Mouse (Mus musculus) lung, embryonic 15.5 days (tissue): ENCODE measurements around the gene Acot4. TPM values are rescaled to one million over a fixed set of nuclear protein-coding genes. Genes with fewer than 3 reads are reported as not detected.
"Not testable (repeated sequence)": the region's sequence is repeated elsewhere in the genome, so short reads cannot be mapped to it uniquely, and the experiment has no call there.

Experiments used
- ATAC-seq: fragments of 200-750 bp; cut with Nextera tagmentation; 2 replicates; pipeline ENCODE4 v1.8.0; 2017; ENCODE audit warnings: moderate number of reproducible peaks, borderline replicate concordance; ENCODE audit not compliant: low FRiP score, low TSS enrichment; ENCODE audit errors: extremely low read depth
- H3K27ac ChIP-seq: fragments of 300-500 bp; sonication (generic); 2 replicates; pipeline ENCODE4 v1.5.1; 2015; ENCODE audit warnings: moderate library complexity, mild to moderate bottlenecking, inconsistent platforms
- H3K27me3 ChIP-seq: fragments of 300-500 bp; sonication (generic); 2 replicates; pipeline ENCODE4 v1.6.1; 2015; ENCODE audit warnings: inconsistent platforms
- H3K36me3 ChIP-seq: fragments of 300-500 bp; sonication (generic); 2 replicates; pipeline ENCODE4 v1.6.1; 2015; ENCODE audit warnings: inconsistent platforms
- H3K4me1 ChIP-seq: fragments of 300-500 bp; sonication (generic); 2 replicates; pipeline ENCODE4 v1.6.1; 2015; ENCODE audit warnings: inconsistent platforms
- H3K4me2 ChIP-seq: fragments of 300-500 bp; sonication (generic); 2 replicates; pipeline ENCODE4 v1.6.1; 2015; ENCODE audit warnings: inconsistent platforms, mild to moderate bottlenecking, moderate library complexity
- H3K4me3 ChIP-seq: fragments of 300-500 bp; sonication (generic); 2 replicates; pipeline ENCODE4 v1.5.1; 2015; ENCODE audit warnings: mild to moderate bottlenecking, inconsistent platforms
- H3K9ac ChIP-seq: fragments of 300-500 bp; sonication (generic); 2 replicates; pipeline ENCODE4 v1.6.1; 2015; ENCODE audit warnings: inconsistent platforms
- H3K9me3 ChIP-seq: fragments of 300-500 bp; sonication (generic); 2 replicates; pipeline ENCODE4 v1.6.1; 2016; ENCODE audit warnings: inconsistent platforms
- WGBS: fragments of 180-500 bp; shearing (Covaris S2); methylation state at CpG from one replicate; pipeline ENCODE4 v1.1.7; 2015; 5-methylcytosine and 5-hydroxymethylcytosine counted together
- polyA plus RNA-seq: library from polyadenylated mRNA; unstranded; fragments of >200 nt; fragmentation: Nextera tagmentation; extraction: Ambion mirVana; gene quantifications from 2 replicates; pipeline ENCODE4 v1.2.1, GENCODE M21; 2015

Gene Acot4
- polyA plus RNA-seq, 1 experiment from 2014 or later = 0.44 TPM

- H3K27ac ChIP-seq = peak overlapping the region; percentile 7; the same call in 1 of the 2 replicates
- WGBS = 58% methylated on average over 3 of the region's 3 CpGs
- 0 out of 2 replicates have a peak, but pooled peaks cover 2% of the 10 kb centered on the region for H3K36me3 ChIP-seq
- H3K4me1 ChIP-seq = peaks cover 25% of the 10 kb centered on the region
- H3K9ac ChIP-seq = 0 out of 2 replicates have a peak overlapping the region, but pooled peaks have one; percentile 43
- peak overlapping the region; percentile 52 for H3K4me3 ChIP-seq
- no peak for ATAC-seq
- H3K27me3 ChIP-seq = no peaks in the 10 kb centered on the region
- H3K4me2 ChIP-seq = peak overlapping the region; percentile 64
- no peaks in the 10 kb centered on the region for H3K9me3 ChIP-seq
Observed at GRCm38 (mm10) chr12:84010201-84010600, 28.0 kb upstream of the Acot4 start.

- no peak overlapping the region for H3K9ac ChIP-seq
- peaks cover 25% of the 10 kb centered on the region for H3K4me1 ChIP-seq
- peak; percentile 57; the same call in 1 of the 2 replicates for ATAC-seq
- no peaks in the 10 kb centered on the region for H3K27me3 ChIP-seq
- H3K27ac ChIP-seq = peak overlapping the region; percentile 63
- H3K36me3 ChIP-seq = 0 out of 2 replicates have a peak, but pooled peaks cover 5% of the 10 kb centered on the region
- peak overlapping the region; percentile 52 for H3K4me3 ChIP-seq
- H3K9me3 ChIP-seq = no peaks in the 10 kb centered on the region
- peak overlapping the region; percentile 64 for H3K4me2 ChIP-seq
- WGBS = 30% methylated on average over 12 of the region's 12 CpGs
Observed at GRCm38 (mm10) chr12:84011251-84012040, 26.7 kb upstream of the Acot4 start.

DNA sequence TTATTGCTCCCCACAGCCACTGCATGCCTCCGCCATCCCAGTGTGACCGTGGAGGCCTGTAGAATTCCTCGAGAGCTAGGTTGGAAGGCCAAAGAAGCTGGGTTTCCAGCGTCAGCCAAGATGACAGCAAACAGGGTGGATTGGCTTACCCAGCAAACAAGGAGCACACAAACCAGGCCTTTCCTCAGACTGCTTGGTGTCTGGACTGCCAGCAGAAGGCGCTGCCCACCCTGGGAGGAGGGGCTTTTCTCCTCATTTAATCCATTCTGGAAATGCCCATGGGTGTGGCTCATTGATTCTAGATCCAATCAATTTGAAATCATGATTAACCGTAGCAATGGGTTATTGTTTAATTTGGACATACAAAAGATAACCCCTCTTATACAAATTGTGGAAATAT lies 25.0 kb upstream of the Acot4 start:
- no peak overlapping the region for H3K27ac ChIP-seq
- no peak overlapping the region for H3K9ac ChIP-seq
- peaks cover 25% of the 10 kb centered on the region for H3K4me1 ChIP-seq
- WGBS = 67% methylated on average over 6 of the region's 6 CpGs
- H3K27me3 ChIP-seq = no peaks in the 10 kb centered on the region
- ATAC-seq = no peak
- peaks cover 8% of the 10 kb centered on the region; the same call in 1 of the 2 replicates for H3K36me3 ChIP-seq
- H3K9me3 ChIP-seq = no peaks in the 10 kb centered on the region
- no peak overlapping the region for H3K4me2 ChIP-seq
- H3K4me3 ChIP-seq = no peak overlapping the region

- WGBS = 90% methylated on average over 7 of the region's 7 CpGs
- no peak overlapping the region for H3K9ac ChIP-seq
- no peak overlapping the region for H3K27ac ChIP-seq
- no peaks in the 10 kb centered on the region for H3K9me3 ChIP-seq
- no peak for ATAC-seq
- H3K4me1 ChIP-seq = peaks cover 20% of the 10 kb centered on the region
- H3K4me3 ChIP-seq = no peak overlapping the region
- no peak overlapping the region for H3K4me2 ChIP-seq
- no peaks in the 10 kb centered on the region for H3K27me3 ChIP-seq
- H3K36me3 ChIP-seq = peaks cover 8% of the 10 kb centered on the region; the same call in 1 of the 2 replicates
Observed at GRCm38 (mm10) chr12:84013701-84014100, 24.5 kb upstream of the Acot4 start.

DNA sequence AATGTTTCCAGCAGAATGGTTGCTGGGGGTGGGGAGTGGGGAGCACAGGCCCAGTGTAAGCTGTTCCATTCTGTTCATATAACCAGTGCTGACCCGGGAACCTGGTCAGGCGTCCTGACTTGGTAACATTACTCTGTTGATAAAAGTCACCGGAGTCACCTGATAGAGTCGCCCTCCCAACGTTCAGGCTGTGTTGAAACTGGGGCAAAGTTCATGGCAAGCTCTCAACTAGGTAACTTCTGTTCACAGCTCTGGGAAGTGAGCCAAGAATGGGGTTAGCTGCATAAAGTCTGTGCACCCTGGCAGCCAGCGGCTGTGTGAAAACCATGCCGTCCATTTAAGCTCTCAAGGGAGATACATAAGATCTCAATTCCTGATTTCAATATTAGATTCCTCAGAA lies 17.7 kb upstream of the Acot4 start:
- not testable (repeated sequence) for H3K9me3 ChIP-seq, H3K9ac ChIP-seq, H3K36me3 ChIP-seq, H3K4me1 ChIP-seq, H3K27me3 ChIP-seq, H3K27ac ChIP-seq, H3K4me2 ChIP-seq, H3K4me3 ChIP-seq
- WGBS = 21% methylated on average over 7 of the region's 7 CpGs
- peak; percentile 69 for ATAC-seq

DNA sequence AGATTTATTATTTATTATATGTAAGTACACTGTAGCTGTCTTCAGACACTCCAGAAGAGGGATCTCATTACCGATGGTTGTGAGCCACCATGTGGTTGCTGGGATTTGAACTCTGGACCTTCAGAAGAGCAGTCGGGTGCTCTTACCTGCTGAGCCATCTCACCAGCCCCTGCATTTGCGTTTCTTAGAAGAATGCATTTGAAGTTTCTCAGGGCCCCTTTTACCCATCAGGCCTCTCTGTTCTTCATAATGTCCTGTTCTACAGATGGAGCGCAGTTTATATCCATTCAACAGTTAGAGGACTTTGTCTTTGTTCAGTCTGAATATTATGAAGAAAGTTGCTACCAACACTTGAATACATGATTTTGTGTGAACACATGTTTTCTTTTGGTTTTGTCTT lies 15.9 kb upstream of the Acot4 start:
- not testable (repeated sequence) for H3K4me2 ChIP-seq, H3K27me3 ChIP-seq, H3K9me3 ChIP-seq, H3K9ac ChIP-seq, H3K36me3 ChIP-seq, H3K27ac ChIP-seq, H3K4me3 ChIP-seq, H3K4me1 ChIP-seq, ATAC-seq
- WGBS = 90% methylated on average over 4 of the region's 4 CpGs

DNA sequence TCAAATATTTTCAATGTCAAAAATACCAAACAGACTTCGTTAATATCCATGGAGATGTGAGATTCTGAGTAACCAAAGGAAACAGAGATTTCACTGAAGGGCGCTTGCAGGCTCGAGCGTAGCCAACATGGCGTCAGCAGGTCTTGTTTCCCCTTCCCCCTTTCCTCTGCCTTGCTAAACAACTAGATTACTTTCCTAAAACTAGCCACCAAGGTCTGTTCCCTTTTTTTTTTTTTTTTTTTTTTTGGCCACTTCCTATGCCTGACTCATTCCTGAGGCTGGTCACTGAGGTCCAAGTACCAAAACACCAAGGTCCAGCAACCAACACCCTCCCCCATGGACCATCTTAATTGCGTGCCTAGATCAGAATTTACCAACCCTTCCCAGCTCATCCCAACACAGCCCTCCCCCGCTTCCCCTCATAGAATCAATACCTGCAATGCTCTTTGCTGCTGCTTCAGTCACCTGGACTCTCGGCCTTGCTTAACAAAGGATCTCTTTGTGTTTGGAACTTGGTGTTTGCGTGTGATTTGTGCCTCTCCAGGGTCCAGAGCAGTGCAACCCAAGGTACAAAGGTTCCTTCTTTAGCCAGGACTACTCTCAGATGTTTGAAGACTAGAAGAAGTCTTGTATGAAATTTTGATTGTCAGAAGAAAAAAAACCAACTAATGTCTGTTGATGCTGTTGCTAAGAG lies 15.0 kb upstream of the Acot4 start:
- no peak for ATAC-seq
- Histone ChIP-seq H3K9ac (no peak overlapping the region), H3K4me3 (no peak overlapping the region), H3K36me3 (no peaks in the 10 kb centered on the region), H3K27ac (no peak overlapping the region), H3K9me3 (no peaks in the 10 kb centered on the region), H3K4me1 (peaks cover 4% of the 10 kb centered on the region; the same call in 1 of the 2 replicates), H3K27me3 (no peaks in the 10 kb centered on the region), H3K4me2 (no peak overlapping the region)
- 71% methylated on average over 9 of the region's 9 CpGs for WGBS

DNA sequence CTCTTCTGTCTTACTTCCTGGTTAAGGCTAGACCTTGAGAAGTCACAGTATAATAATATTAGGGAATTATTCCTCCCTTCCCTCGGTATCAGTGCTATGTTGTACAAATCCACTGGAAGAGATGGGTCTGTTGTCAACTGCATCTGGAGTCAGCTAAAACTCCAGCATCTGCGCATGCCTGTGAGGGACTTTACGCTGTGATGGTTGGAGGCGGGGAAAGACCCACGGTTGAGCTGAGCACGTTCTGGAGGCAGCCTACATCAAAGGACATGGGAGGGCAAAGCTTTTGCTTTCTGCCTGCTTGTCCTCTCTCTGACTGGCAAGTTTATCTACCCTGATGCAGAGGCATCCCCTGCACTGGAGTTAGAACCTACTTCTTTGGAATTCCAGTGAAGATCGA lies 12.3 kb upstream of the Acot4 start:
- Histone ChIP-seq H3K27me3 (no peaks in the 10 kb centered on the region), H3K9me3 (no peaks in the 10 kb centered on the region), H3K4me1 (0 out of 2 replicates have a peak, but pooled peaks cover 10% of the 10 kb centered on the region), H3K4me2 (no peak overlapping the region), H3K4me3 (no peak overlapping the region), H3K9ac (no peak overlapping the region), H3K36me3 (no peaks in the 10 kb centered on the region), H3K27ac (no peak overlapping the region)
- WGBS = 84% methylated on average over 7 of the region's 7 CpGs
- ATAC-seq = no peak

DNA sequence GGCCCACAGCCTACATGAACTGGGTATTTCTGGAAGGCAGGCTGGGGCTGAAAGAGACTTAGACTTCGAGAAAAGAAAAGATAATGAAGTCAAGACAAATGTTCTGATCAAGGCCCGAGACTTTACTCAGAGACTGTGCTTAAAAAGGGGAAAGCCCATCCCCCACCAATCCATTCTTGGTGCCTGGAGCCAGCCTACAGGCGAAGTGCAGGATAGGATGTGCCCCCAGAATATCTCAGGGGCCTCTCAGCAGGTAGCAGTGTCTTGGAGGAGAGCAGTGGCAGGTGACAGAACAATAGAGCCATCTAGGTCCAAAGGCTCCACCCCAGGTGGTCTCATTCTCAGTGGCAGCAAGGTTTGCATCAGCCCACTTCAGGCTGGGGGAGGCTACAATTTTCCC lies 9.9 kb upstream of the Acot4 start:
- WGBS = 66% methylated on average over 3 of the region's 3 CpGs
- not testable (repeated sequence) for ATAC-seq

GRCm38 (mm10) chr12:84029043-84029442 lies 9.1 kb upstream of the Acot4 start:
- ATAC-seq, H3K27me3 ChIP-seq, H3K36me3 ChIP-seq, H3K27ac ChIP-seq, H3K4me1 ChIP-seq, H3K9ac ChIP-seq, H3K9me3 ChIP-seq, H3K4me3 ChIP-seq, H3K4me2 ChIP-seq: not testable (repeated sequence)
- 92% methylated on average over 1 of the region's 1 CpGs for WGBS

More for the DNA sequence above, 9.9 kb upstream of the Acot4 start:
- not testable (repeated sequence) for H3K36me3 ChIP-seq, H3K4me2 ChIP-seq, H3K4me3 ChIP-seq, H3K9ac ChIP-seq, H3K9me3 ChIP-seq, H3K27ac ChIP-seq, H3K27me3 ChIP-seq, H3K4me1 ChIP-seq

GRCm38 (mm10) chr12:84030659-84031332 lies 7.4 kb upstream of the Acot4 start:
- Histone ChIP-seq H3K36me3 (no peaks in the 10 kb centered on the region), H3K27ac (no peak overlapping the region), H3K4me1 (0 out of 2 replicates have a peak, but pooled peaks cover 10% of the 10 kb centered on the region), H3K27me3 (no peaks in the 10 kb centered on the region), H3K4me2 (no peak overlapping the region), H3K9me3 (no peaks in the 10 kb centered on the region), H3K9ac (no peak overlapping the region), H3K4me3 (no peak overlapping the region)
- WGBS = 58% methylated on average over 4 of the region's 4 CpGs
- peak; percentile 69; the same call in 1 of the 2 replicates for ATAC-seq
